Mouse (Mus musculus) midbrain, embryonic 15.5 days (tissue): ENCODE results near the gene Kbtbd6. TPM values are rescaled to one million over a fixed set of nuclear protein-coding genes. Genes with fewer than 3 reads are reported as not detected.

Source experiments
- ATAC-seq: fragments of 200-750 bp; cut with Nextera tagmentation; replicated peaks from 2 replicates; pipeline ENCODE4 v1.8.0; 2017; ENCODE audit warnings: moderate TSS enrichment
- H3K27ac ChIP-seq: fragments of 300-500 bp; sonication (generic); 2 replicates; pipeline ENCODE4 v1.5.1; 2015; ENCODE audit warnings: mild to moderate bottlenecking, inconsistent platforms
- H3K27me3 ChIP-seq: fragments of 300-500 bp; sonication (generic); replicated peaks from 2 replicates; pipeline ENCODE4 v1.6.1; 2015; ENCODE audit warnings: inconsistent platforms
- H3K36me3 ChIP-seq: fragments of 300-500 bp; sonication (generic); replicated peaks from 2 replicates; pipeline ENCODE4 v1.6.1; 2015; ENCODE audit warnings: inconsistent platforms
- H3K4me1 ChIP-seq: fragments of 300-500 bp; sonication (generic); 2 replicates; pipeline ENCODE4 v1.6.1; 2015; ENCODE audit warnings: inconsistent platforms
- H3K4me2 ChIP-seq: fragments of 300-500 bp; sonication (generic); 2 replicates; pipeline ENCODE4 v1.6.1; 2015; ENCODE audit warnings: inconsistent platforms, mild to moderate bottlenecking, moderate library complexity
- H3K4me3 ChIP-seq: fragments of 300-500 bp; sonication (generic); 2 replicates; pipeline ENCODE4 v1.5.1; 2015; ENCODE audit warnings: mild to moderate bottlenecking, inconsistent platforms
- H3K9ac ChIP-seq: fragments of 300-500 bp; sonication (generic); 2 replicates; pipeline ENCODE4 v1.6.1; 2015; ENCODE audit warnings: mild to moderate bottlenecking, inconsistent platforms
- H3K9me3 ChIP-seq: fragments of 300-500 bp; sonication (generic); 2 replicates; pipeline ENCODE4 v1.6.1; 2016; ENCODE audit warnings: inconsistent platforms
- WGBS: fragments of 180-500 bp; shearing (Covaris S2); methylation state at CpG from one replicate; pipeline ENCODE4 v1.1.7; 2015; ENCODE audit warnings: mixed read lengths; 5-methylcytosine and 5-hydroxymethylcytosine counted together
- polyA plus RNA-seq: library from polyadenylated mRNA; unstranded; fragments of >200 nt; fragmentation: Nextera tagmentation; extraction: Ambion mirVana; gene quantifications from 2 replicates; pipeline ENCODE4 v1.2.1, GENCODE M21; 2015

The Kbtbd6 gene
- polyA plus RNA-seq, 1 experiment from 2014 or later, result 1.7 TPM

- no peak overlapping the region for H3K27ac ChIP-seq
- H3K4me1 ChIP-seq, result peaks cover 44% of the 10 kb centered on the region
- no peak overlapping the region for H3K9ac ChIP-seq
- H3K36me3 ChIP-seq, result no peaks in the 10 kb centered on the region
- 83% methylated on average over 8 of the region's 8 CpGs for WGBS
- H3K9me3 ChIP-seq, result no peaks in the 10 kb centered on the region
- no peak for ATAC-seq
- no peak overlapping the region for H3K4me2 ChIP-seq
- no peaks in the 10 kb centered on the region for H3K27me3 ChIP-seq
- no peak overlapping the region for H3K4me3 ChIP-seq
Measured at GRCm38 (mm10) chr14:79483611-79484120, 32.0 kb downstream of the Kbtbd6 start.

GRCm38 (mm10) chr14:79486617-79486992 is 35.0 kb downstream of the Kbtbd6 start:
- Histone ChIP-seq H3K4me3 (peak overlapping the region; percentile 42; the same call in 1 of the 2 replicates), H3K4me1 (peaks cover 31% of the 10 kb centered on the region), H3K27me3 (no peaks in the 10 kb centered on the region), H3K4me2 (peak overlapping the region; percentile 60), H3K9ac (no peak overlapping the region), H3K9me3 (no peaks in the 10 kb centered on the region), H3K36me3 (no peaks in the 10 kb centered on the region), H3K27ac (no peak overlapping the region)
- 32% methylated on average over 8 of the region's 8 CpGs for WGBS
- ATAC-seq, result no peak

DNA sequence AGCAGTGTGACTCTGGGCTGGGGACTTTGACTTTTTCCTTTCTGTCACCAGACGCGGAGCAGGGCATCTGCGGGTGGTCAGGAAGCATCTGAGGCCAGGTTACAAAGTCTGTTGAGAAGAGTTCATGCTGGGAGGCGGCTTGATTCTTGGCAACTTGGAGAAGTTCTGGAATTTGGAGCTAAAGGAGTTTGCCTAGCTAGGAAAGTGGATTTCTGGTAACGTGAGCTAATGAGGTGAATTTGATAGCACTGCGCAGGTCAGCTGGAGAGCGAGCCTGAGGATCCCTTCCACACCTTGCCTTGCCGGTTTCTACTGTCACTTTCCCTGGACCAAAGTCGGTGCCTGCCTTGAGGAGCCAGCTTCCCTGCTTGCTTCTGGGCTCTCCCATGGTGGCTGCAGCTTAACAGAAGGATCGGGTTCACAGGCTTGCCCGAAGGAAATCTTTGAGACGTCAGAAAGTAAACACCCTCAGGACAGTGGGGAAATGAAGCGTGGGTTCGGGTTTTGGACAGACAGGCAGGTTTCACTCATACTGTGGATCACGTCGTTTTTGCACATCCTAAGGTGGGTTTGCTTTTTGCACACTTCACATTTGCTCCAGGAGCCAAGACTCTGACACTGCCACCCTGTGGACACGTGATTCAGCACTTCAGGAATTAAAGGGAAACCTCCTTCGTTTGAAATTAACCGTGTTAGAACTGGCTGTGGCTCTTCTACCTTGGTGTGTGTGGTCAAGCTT is 35.5 kb downstream of the Kbtbd6 start:
- Histone ChIP-seq H3K9ac (peak overlapping the region; percentile 38), H3K27me3 (no peaks in the 10 kb centered on the region), H3K27ac (peak overlapping the region; percentile 37; the same call in 1 of the 2 replicates), H3K4me1 (peaks cover 31% of the 10 kb centered on the region), H3K4me3 (peak overlapping the region; percentile 42), H3K36me3 (no peaks in the 10 kb centered on the region), H3K9me3 (no peaks in the 10 kb centered on the region), H3K4me2 (peak overlapping the region; percentile 60)
- WGBS, result 8% methylated on average over 19 of the region's 19 CpGs
- peak; percentile 59 for ATAC-seq

GRCm38 (mm10) chr14:79488531-79488930 is 36.9 kb downstream of the Kbtbd6 start:
- Histone ChIP-seq H3K36me3 (no peaks in the 10 kb centered on the region), H3K4me2 (no peak overlapping the region), H3K4me3 (no peak overlapping the region), H3K9ac (no peak overlapping the region), H3K9me3 (no peaks in the 10 kb centered on the region), H3K4me1 (peaks cover 18% of the 10 kb centered on the region), H3K27ac (no peak overlapping the region), H3K27me3 (no peaks in the 10 kb centered on the region)
- 88% methylated on average over 9 of the region's 9 CpGs for WGBS
- ATAC-seq, result no peak

DNA sequence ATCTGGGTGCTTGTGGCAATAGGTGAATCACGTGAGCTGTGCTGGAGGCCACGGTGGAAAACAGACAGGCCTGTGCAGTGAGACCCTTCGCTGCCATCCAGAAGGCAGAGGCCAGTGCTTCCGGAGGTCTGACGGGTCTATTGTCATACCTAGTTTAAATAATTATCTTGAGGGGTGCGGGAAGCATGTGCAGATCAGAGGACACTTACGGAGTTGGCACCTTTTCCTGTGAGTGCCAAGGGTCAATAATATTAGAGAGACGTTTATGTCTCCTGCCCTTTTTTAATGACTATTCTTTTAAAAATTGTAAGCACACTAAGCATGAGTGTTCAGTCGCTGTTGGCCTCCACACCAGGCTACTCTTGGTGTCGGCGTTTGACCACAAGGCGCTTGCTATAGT is 37.5 kb downstream of the Kbtbd6 start:
- 85% methylated on average over 12 of the region's 12 CpGs for WGBS
- Histone ChIP-seq H3K9ac (no peak overlapping the region), H3K27ac (no peak overlapping the region), H3K4me2 (no peak overlapping the region), H3K4me3 (no peak overlapping the region), H3K27me3 (no peaks in the 10 kb centered on the region), H3K36me3 (no peaks in the 10 kb centered on the region), H3K4me1 (peaks cover 15% of the 10 kb centered on the region; the same call in 1 of the 2 replicates), H3K9me3 (no peaks in the 10 kb centered on the region)
- ATAC-seq, result no peak

DNA sequence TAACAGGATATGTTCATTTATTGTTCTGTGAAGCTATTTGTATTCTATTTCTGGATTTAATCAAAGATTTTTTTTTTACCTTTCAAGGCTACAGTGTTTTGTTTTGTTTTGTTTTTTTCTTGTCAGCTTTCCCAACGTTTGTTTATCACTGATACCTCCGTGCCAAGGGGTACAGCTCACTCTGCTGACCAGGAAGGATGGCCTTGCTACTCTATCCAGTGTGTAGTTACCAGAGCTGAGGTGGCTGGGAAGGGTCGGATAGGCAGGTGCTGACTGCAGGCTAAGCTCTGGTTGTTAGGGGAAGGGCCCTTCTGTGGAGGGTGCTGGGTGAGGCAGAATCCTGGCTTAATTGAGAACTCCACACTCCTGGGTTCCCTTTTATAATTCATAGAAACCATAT is 38.6 kb downstream of the Kbtbd6 start:
- Histone ChIP-seq H3K4me2 (no peak overlapping the region), H3K27me3 (no peaks in the 10 kb centered on the region), H3K9me3 (no peaks in the 10 kb centered on the region), H3K36me3 (no peaks in the 10 kb centered on the region), H3K9ac (no peak overlapping the region), H3K27ac (no peak overlapping the region), H3K4me3 (no peak overlapping the region), H3K4me1 (peaks cover 15% of the 10 kb centered on the region; the same call in 1 of the 2 replicates)
- 77% methylated on average over 3 of the region's 3 CpGs for WGBS
- no peak for ATAC-seq

- Histone ChIP-seq H3K27me3 (no peaks in the 10 kb centered on the region), H3K27ac (no peak overlapping the region), H3K4me3 (no peak overlapping the region), H3K9ac (no peak overlapping the region), H3K4me1 (no peaks in the 10 kb centered on the region), H3K9me3 (no peaks in the 10 kb centered on the region), H3K36me3 (no peaks in the 10 kb centered on the region), H3K4me2 (no peak overlapping the region)
- 91% methylated on average over 6 of the region's 6 CpGs for WGBS
- no peak for ATAC-seq
Measured at GRCm38 (mm10) chr14:79494349-79494748, 42.7 kb downstream of the Kbtbd6 start.

DNA sequence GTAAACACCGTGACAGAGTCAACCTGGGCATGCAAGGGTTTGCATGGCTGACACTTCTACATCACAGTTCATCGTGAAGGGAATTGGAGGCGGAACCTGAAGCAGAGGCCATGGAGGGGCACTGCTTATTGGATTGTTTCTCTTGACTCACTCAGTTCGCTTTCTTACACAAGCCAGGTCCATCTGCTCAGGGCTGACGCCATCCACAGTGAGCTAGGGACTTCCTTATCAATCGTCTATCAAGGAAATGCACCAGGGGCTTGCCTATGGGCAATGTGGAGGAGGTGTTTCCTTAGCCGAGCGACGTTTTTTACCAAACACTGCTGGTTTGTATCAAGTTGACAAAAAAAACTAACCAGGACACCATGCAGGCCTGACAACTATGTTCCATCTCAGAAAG is 47.7 kb downstream of the Kbtbd6 start:
- Histone ChIP-seq H3K9ac (no peak overlapping the region), H3K27me3 (no peaks in the 10 kb centered on the region), H3K4me3 (no peak overlapping the region), H3K27ac (no peak overlapping the region), H3K4me2 (no peak overlapping the region), H3K4me1 (no peaks in the 10 kb centered on the region), H3K36me3 (no peaks in the 10 kb centered on the region), H3K9me3 (no peaks in the 10 kb centered on the region)
- ATAC-seq, result no peak
- WGBS, result 93% methylated on average over 9 of the region's 9 CpGs

- ATAC-seq, result no peak
- WGBS, result 80% methylated on average over 4 of the region's 4 CpGs
- no peaks in the 10 kb centered on the region for H3K9me3 ChIP-seq
Measured at GRCm38 (mm10) chr14:79500756-79501155, 49.1 kb downstream of the Kbtbd6 start.

DNA sequence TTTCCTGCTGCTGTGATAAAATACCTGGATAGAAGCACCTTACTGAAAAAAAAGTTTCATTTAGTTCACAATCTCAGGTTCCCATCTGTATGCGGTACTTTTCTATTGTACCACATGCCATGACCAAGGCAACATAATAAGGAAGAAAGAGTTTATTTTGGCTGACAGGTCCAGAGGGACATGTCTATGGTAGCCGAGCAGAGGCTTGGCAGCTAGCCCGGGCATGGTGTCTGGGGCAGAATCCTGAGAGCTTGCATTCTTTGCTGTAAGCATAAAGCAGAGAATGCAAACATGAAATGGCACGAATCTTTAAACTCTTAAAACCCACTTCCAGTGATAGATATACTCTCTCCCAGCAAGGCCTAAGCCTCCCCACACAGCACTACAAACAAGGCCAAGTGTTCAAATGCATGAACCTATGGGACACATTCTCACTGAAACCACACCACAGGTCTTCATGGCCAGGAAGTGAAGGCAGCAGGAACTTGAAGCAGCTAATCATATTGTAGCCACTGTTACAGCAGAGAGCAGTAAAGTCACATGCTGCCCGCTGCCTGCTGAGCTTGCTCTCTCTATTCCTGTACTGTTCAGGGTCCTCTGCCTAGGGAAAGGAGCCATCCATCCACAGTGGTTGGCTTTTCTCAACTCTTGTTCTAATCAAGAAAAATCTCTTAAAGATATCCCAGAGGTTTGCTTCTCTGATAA is 51.9 kb downstream of the Kbtbd6 start:
- no peak overlapping the region for H3K9ac ChIP-seq
- no peak overlapping the region for H3K4me2 ChIP-seq
- no peak for ATAC-seq
- H3K9me3 ChIP-seq, result no peaks in the 10 kb centered on the region
- H3K27me3 ChIP-seq, result no peaks in the 10 kb centered on the region
- H3K27ac ChIP-seq, result 0 out of 2 replicates have a peak overlapping the region, but pooled peaks have one; percentile 21
- WGBS, result 64% methylated on average over 5 of the region's 5 CpGs
- no peaks in the 10 kb centered on the region for H3K4me1 ChIP-seq
- H3K36me3 ChIP-seq, result no peaks in the 10 kb centered on the region
- H3K4me3 ChIP-seq, result no peak overlapping the region

More at GRCm38 (mm10) chr14:79500756-79501155, 49.1 kb downstream of the Kbtbd6 start:
- Histone ChIP-seq H3K9ac (no peak overlapping the region), H3K27ac (no peak overlapping the region), H3K4me1 (no peaks in the 10 kb centered on the region), H3K36me3 (no peaks in the 10 kb centered on the region), H3K4me3 (no peak overlapping the region), H3K27me3 (no peaks in the 10 kb centered on the region), H3K4me2 (no peak overlapping the region)
